Mouse (Mus musculus): ENCODE measurements around the gene Ncoa1. TPM values are rescaled to one million over a fixed set of nuclear protein-coding genes. Genes with fewer than 3 reads are reported as not detected.

Ncoa1 gene
- polyA plus RNA-seq, 1 experiment from 2014 or later: 7.2 TPM

GRCm38 (mm10) chr12:4230156-4230555 is 246.8 kb downstream of the Ncoa1 start:
- no peak for DNase-seq (ENCODE audit: low spot score)
- Histone ChIP-seq H3K27ac (ENCODE audit: low read depth, low read length) (no peak overlapping the region), H3K4me2 (replicated peaks; ENCODE audit: low read depth, low read length) (no peak overlapping the region), H3K9ac (ENCODE audit: low read depth, low read length) (no peak overlapping the region), H3K4me3 (ENCODE audit: low read depth, low read length) (no peak overlapping the region), H3K9me3 (ENCODE audit: control insufficient read depth, low read length) (no peaks in the 10 kb centered on the region), H3K4me1 (replicated peaks; ENCODE audit: control insufficient read depth, insufficient read depth, low read length) (no peaks in the 10 kb centered on the region), H3K36me3 (ENCODE audit: control insufficient read depth, insufficient read depth, low read length) (0 out of 2 replicates have a peak, but pooled peaks cover 4% of the 10 kb centered on the region), H3K27me3 (ENCODE audit: control insufficient read depth, insufficient read depth, low read length) (no peaks in the 10 kb centered on the region)
- ATAC-seq (ENCODE audit: low FRiP score): no peak
- WGBS: 95% methylated on average over 7 of the region's 7 CpGs

- Histone ChIP-seq H3K4me2 (replicated peaks; ENCODE audit: low read depth, low read length) (no peak overlapping the region), H3K4me3 (ENCODE audit: low read depth, low read length) (no peak overlapping the region), H3K9ac (ENCODE audit: low read depth, low read length) (no peak overlapping the region), H3K9me3 (ENCODE audit: control insufficient read depth, low read length) (no peaks in the 10 kb centered on the region), H3K36me3 (ENCODE audit: control insufficient read depth, insufficient read depth, low read length) (no peaks in the 10 kb centered on the region), H3K4me1 (replicated peaks; ENCODE audit: control insufficient read depth, insufficient read depth, low read length) (no peaks in the 10 kb centered on the region), H3K27me3 (ENCODE audit: control insufficient read depth, insufficient read depth, low read length) (no peaks in the 10 kb centered on the region), H3K27ac (ENCODE audit: low read depth, low read length) (no peak overlapping the region)
- no peak for ATAC-seq (ENCODE audit: low FRiP score)
- DNase-seq (ENCODE audit: low spot score): no peak
- 78% methylated on average over 8 of the region's 8 CpGs for WGBS
Measured at GRCm38 (mm10) chr12:4212908-4213307, 264.1 kb downstream of the Ncoa1 start.

DNA sequence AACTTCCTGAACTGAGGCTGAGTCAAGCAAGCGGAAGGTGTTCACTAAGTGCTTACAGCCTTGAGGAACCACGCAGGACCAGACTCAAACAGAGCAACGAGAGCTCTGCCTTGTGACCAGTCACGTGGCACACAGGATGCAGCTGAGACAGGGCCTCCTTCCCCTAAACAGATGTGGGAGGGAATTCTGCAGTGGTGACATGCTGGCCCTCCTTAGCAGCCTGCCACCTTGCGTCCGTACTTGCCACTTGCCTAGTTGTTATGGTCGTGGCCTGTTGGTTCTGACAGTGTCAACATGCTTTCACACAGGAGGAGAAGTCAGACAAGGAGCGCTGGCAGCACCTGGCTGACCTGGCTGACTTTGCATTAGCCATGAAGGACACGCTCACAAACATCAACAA is 265.8 kb downstream of the Ncoa1 start:
- no peaks in the 10 kb centered on the region for H3K4me1 ChIP-seq (replicated peaks; ENCODE audit: control insufficient read depth, insufficient read depth, low read length)
- DNase-seq (ENCODE audit: low spot score): no peak
- H3K36me3 ChIP-seq (ENCODE audit: control insufficient read depth, insufficient read depth, low read length): no peaks in the 10 kb centered on the region
- H3K27me3 ChIP-seq (ENCODE audit: control insufficient read depth, insufficient read depth, low read length): no peaks in the 10 kb centered on the region
- H3K9ac ChIP-seq (ENCODE audit: low read depth, low read length): no peak overlapping the region
- WGBS: 87% methylated on average over 9 of the region's 9 CpGs
- no peak overlapping the region for H3K4me3 ChIP-seq (ENCODE audit: low read depth, low read length)
- ATAC-seq (ENCODE audit: low FRiP score): no peak
- H3K27ac ChIP-seq (ENCODE audit: low read depth, low read length): no peak overlapping the region
- H3K9me3 ChIP-seq (ENCODE audit: control insufficient read depth, low read length): no peaks in the 10 kb centered on the region
- no peak overlapping the region for H3K4me2 ChIP-seq (replicated peaks; ENCODE audit: low read depth, low read length)

GRCm38 (mm10) chr12:4209196-4209595 is 267.8 kb downstream of the Ncoa1 start:
- Histone ChIP-seq H3K27me3 (ENCODE audit: control insufficient read depth, insufficient read depth, low read length) (no peaks in the 10 kb centered on the region), H3K9me3 (ENCODE audit: control insufficient read depth, low read length) (no peaks in the 10 kb centered on the region), H3K36me3 (ENCODE audit: control insufficient read depth, insufficient read depth, low read length) (no peaks in the 10 kb centered on the region), H3K4me3 (ENCODE audit: low read depth, low read length) (no peak overlapping the region), H3K27ac (ENCODE audit: low read depth, low read length) (no peak overlapping the region), H3K4me1 (replicated peaks; ENCODE audit: control insufficient read depth, insufficient read depth, low read length) (no peaks in the 10 kb centered on the region), H3K4me2 (replicated peaks; ENCODE audit: low read depth, low read length) (no peak overlapping the region), H3K9ac (ENCODE audit: low read depth, low read length) (no peak overlapping the region)
- whole genome bisulfite sequencing: 98% methylated on average over 9 of the region's 9 CpGs
- ATAC-seq (ENCODE audit: low FRiP score): no peak
- DNase-seq (ENCODE audit: low spot score): no peak

DNA sequence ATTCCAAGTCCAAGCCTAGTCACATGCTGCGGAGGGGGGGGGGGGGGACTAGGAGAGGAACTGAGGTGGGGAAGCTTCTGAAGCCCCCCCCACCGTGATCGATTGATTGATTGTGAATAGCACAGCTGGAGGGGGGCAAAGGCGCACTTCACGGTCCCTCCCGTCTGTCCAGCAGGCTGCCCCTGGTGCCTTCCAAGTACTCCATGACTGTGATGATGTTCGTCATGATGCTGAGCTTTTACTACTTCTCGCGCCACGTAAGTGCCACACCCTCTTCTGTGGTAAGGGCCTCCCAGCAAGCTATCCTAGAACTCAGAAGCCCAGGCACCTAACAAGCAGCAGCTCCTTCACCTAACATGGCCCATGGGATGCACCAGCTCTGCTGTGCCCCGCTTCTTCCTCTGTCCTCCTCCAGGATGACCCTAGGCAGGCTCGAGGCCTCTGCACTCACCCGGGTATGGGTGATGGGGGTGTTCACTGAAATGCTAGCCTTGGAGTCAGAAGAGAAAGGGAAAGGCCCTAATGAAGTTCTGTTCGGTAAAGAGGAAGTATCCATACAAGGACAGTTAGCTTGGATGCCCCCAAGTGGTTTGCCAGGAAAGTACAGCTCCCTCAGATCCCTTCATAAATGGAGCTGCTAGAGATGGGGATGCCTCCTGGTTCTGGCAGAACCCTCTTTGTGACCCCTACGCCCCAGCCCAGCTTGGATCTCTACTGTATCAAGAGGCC is 268.4 kb downstream of the Ncoa1 start:
- DNase-seq (ENCODE audit: low spot score): peak; percentile 53
- 77% methylated on average over 14 of the region's 15 CpGs for WGBS
- no peaks in the 10 kb centered on the region for H3K9me3 ChIP-seq (ENCODE audit: control insufficient read depth, low read length)
- H3K4me1 ChIP-seq (replicated peaks; ENCODE audit: control insufficient read depth, insufficient read depth, low read length): no peaks in the 10 kb centered on the region
- H3K27ac ChIP-seq (ENCODE audit: low read depth, low read length): no peak overlapping the region
- no peak for ATAC-seq (ENCODE audit: low FRiP score)
- H3K36me3 ChIP-seq (ENCODE audit: control insufficient read depth, insufficient read depth, low read length): no peaks in the 10 kb centered on the region
- H3K27me3 ChIP-seq (ENCODE audit: control insufficient read depth, insufficient read depth, low read length): no peaks in the 10 kb centered on the region
- H3K9ac ChIP-seq (ENCODE audit: low read depth, low read length): no peak overlapping the region
- no peak overlapping the region for H3K4me2 ChIP-seq (replicated peaks; ENCODE audit: low read depth, low read length)
- no peak overlapping the region for H3K4me3 ChIP-seq (ENCODE audit: low read depth, low read length)

- H3K27ac ChIP-seq (ENCODE audit: low read depth, low read length): no peak overlapping the region
- no peak overlapping the region for H3K4me2 ChIP-seq (replicated peaks; ENCODE audit: low read depth, low read length)
- no peak overlapping the region for H3K9ac ChIP-seq (ENCODE audit: low read depth, low read length)
- ATAC-seq (ENCODE audit: low FRiP score) (no peak), DNase-seq (ENCODE audit: low spot score) (no peak)
- no peaks in the 10 kb centered on the region for H3K36me3 ChIP-seq (ENCODE audit: control insufficient read depth, insufficient read depth, low read length)
- no peak overlapping the region for H3K4me3 ChIP-seq (ENCODE audit: low read depth, low read length)
- WGBS: 90% methylated on average over 11 of the region's 11 CpGs
- H3K9me3 ChIP-seq (ENCODE audit: control insufficient read depth, low read length): no peaks in the 10 kb centered on the region
- H3K27me3 ChIP-seq (ENCODE audit: control insufficient read depth, insufficient read depth, low read length): no peaks in the 10 kb centered on the region
- H3K4me1 ChIP-seq (replicated peaks; ENCODE audit: control insufficient read depth, insufficient read depth, low read length): no peaks in the 10 kb centered on the region
Measured at GRCm38 (mm10) chr12:4206106-4206505, 270.9 kb downstream of the Ncoa1 start.

DNA sequence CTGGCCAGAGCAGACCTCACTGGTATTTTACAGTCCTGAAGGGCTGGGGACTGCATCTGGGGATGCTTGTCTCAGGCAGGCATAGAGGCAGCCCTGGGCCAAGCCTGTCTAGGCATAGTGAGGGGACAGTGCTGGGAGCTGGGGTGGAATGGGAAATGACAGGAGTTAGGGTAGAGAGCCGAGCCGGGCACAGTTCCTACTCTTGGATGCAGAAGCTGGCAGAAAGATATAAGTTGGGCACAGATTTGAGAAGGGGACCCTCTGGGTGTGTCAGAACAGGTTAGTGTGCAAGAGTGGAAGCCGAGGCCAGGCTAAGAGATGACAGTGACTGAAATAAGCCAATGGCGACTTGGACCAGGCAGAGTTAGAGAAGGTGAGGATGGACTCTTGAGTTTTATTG is 274.8 kb downstream of the Ncoa1 start:
- 90% methylated on average over 4 of the region's 4 CpGs for WGBS
- ATAC-seq (ENCODE audit: low FRiP score): no peak
- Histone ChIP-seq H3K9me3 (ENCODE audit: control insufficient read depth, low read length) (no peaks in the 10 kb centered on the region), H3K27me3 (ENCODE audit: control insufficient read depth, insufficient read depth, low read length) (no peaks in the 10 kb centered on the region), H3K27ac (ENCODE audit: low read depth, low read length) (no peak overlapping the region), H3K4me2 (replicated peaks; ENCODE audit: low read depth, low read length) (no peak overlapping the region), H3K4me1 (replicated peaks; ENCODE audit: control insufficient read depth, insufficient read depth, low read length) (no peaks in the 10 kb centered on the region), H3K9ac (ENCODE audit: low read depth, low read length) (no peak overlapping the region), H3K36me3 (ENCODE audit: control insufficient read depth, insufficient read depth, low read length) (no peaks in the 10 kb centered on the region), H3K4me3 (ENCODE audit: low read depth, low read length) (no peak overlapping the region)
- no peak for DNase-seq (ENCODE audit: low spot score)

DNA sequence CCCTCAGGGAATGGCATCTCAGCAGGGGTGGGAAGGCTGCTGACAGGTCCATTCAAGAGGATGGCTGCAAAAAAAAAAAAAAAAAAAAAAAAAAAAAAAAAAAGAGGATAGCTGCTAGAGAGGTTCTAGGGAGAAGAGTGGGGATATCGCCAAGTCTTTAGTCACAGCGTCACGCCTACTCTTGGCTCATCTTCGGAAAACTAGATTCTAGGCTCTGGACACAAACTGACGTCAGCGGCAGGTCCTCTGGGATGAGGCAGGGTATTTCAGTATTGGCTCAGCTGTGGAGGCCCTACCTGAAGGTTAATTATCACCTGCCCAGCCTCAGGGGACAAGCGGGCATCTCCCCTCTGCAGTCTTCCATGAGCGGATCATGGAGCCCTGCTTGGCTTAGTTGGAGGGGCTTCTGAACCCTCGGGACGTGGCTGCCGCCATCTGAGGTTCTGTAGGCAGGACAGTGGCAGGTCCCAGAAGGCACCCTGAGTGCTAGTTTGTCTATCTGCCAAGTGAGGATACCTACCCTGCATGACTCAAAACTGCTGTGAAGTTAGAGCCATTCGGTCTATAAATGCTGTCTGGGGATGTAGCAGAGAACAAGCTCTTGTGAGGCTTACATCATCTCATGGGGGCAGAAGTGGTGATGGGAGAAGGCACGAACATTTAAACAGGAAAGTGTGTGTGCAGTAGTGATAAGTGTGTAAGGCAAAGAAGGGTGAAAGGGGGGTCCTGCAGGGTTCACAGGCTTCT is 275.4 kb downstream of the Ncoa1 start:
- 90% methylated on average over 13 of the region's 13 CpGs for WGBS
- H3K9ac ChIP-seq (ENCODE audit: low read depth, low read length): no peak overlapping the region
- H3K27ac ChIP-seq (ENCODE audit: low read depth, low read length): no peak overlapping the region
- H3K4me2 ChIP-seq (replicated peaks; ENCODE audit: low read depth, low read length): no peak overlapping the region
- no peak overlapping the region for H3K4me3 ChIP-seq (ENCODE audit: low read depth, low read length)
- ATAC-seq (ENCODE audit: low FRiP score): no peak
- H3K4me1 ChIP-seq (replicated peaks; ENCODE audit: control insufficient read depth, insufficient read depth, low read length): no peaks in the 10 kb centered on the region
- no peak for DNase-seq (ENCODE audit: low spot score)
- no peaks in the 10 kb centered on the region for H3K9me3 ChIP-seq (ENCODE audit: control insufficient read depth, low read length)
- no peaks in the 10 kb centered on the region for H3K27me3 ChIP-seq (ENCODE audit: control insufficient read depth, insufficient read depth, low read length)
- H3K36me3 ChIP-seq (ENCODE audit: control insufficient read depth, insufficient read depth, low read length): no peaks in the 10 kb centered on the region

- no peak for ATAC-seq (ENCODE audit: low FRiP score)
- Histone ChIP-seq H3K36me3 (ENCODE audit: control insufficient read depth, insufficient read depth, low read length) (no peaks in the 10 kb centered on the region), H3K9me3 (ENCODE audit: control insufficient read depth, low read length) (no peaks in the 10 kb centered on the region), H3K4me1 (replicated peaks; ENCODE audit: control insufficient read depth, insufficient read depth, low read length) (no peaks in the 10 kb centered on the region), H3K9ac (ENCODE audit: low read depth, low read length) (no peak overlapping the region), H3K27me3 (ENCODE audit: control insufficient read depth, insufficient read depth, low read length) (no peaks in the 10 kb centered on the region), H3K27ac (ENCODE audit: low read depth, low read length) (no peak overlapping the region), H3K4me3 (ENCODE audit: low read depth, low read length) (no peak overlapping the region), H3K4me2 (replicated peaks; ENCODE audit: low read depth, low read length) (no peak overlapping the region)
- 95% methylated on average over 11 of the region's 11 CpGs for WGBS
- DNase-seq (ENCODE audit: low spot score): no peak
Measured at GRCm38 (mm10) chr12:4199271-4199670, 277.7 kb downstream of the Ncoa1 start.
